Mouse (Mus musculus) adrenal gland, adult 18-20 months (tissue): ENCODE data around the gene Rasl10a. TPM values are rescaled to one million over a fixed set of nuclear protein-coding genes. Genes with fewer than 3 reads are reported as not detected.
"Not testable (repeated sequence)": the region's sequence is repeated elsewhere in the genome, so short reads cannot be mapped to it uniquely, and the experiment has no call there.

Experiments
- DNase-seq, 2 experiments: peaks; one replicate each; pipeline ENCODE4 v3.0.0; 2021 to 2022; ENCODE audit warnings: low spot score in 2 of 2
- total RNA-seq, 2 experiments: library from RNA; stranded (reverse); gene quantifications; 1 replicate in 1 of 2; 2 replicates in 1 of 2; pipeline ENCODE4 v1.2.3; 2021

The Rasl10a gene
- total RNA-seq, 2 experiments from 2014 or later: 0.46 TPM; not detected in 1

GRCm38 (mm10) chr11:5068126-5068971 lies 10.4 kb downstream of the Rasl10a start:
- no peak for DNase-seq

DNA sequence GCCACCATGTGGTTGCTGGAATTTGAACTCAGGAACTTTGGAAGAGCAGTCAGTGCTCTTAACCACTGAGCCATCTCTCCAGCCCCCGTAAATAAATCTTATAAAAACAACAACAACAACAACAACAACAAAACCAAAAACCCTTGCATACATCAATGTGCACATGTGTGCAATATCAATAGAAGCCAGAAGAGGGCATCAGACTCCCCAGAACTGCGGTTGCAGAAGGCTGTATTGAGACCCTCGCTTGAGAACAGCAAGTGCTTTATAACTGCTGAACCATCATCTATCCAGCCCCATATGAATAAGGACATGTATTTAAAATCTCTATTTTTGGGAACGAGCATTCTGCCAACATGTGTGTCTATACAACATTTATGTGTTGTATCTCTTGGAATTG lies 17.0 kb downstream of the Rasl10a start:
- no peak for DNase-seq

- DNase-seq: no peak
Measured at GRCm38 (mm10) chr11:5075760-5076159, 17.8 kb downstream of the Rasl10a start.

DNA sequence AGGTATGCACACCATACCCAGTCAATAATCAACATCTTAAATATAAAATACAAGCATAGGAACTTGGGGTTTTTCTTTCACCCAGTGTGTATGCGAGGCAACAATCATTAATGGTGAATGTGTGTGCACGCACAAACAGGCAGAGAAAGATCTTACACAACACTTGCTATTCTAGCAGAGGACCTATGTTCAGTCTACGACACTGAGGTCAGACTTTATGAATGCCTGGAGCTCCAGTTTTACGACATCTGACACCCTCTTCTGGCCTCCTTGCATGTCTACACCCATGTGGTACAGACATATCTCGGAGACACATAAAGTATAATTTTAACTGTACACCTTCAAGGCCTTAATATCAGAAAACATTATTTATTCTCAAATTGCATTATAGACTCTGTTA lies 18.9 kb downstream of the Rasl10a start:
- not testable (repeated sequence) for DNase-seq

GRCm38 (mm10) chr11:5089147-5089546 lies 31.2 kb downstream of the Rasl10a start:
- DNase-seq: no peak

DNA sequence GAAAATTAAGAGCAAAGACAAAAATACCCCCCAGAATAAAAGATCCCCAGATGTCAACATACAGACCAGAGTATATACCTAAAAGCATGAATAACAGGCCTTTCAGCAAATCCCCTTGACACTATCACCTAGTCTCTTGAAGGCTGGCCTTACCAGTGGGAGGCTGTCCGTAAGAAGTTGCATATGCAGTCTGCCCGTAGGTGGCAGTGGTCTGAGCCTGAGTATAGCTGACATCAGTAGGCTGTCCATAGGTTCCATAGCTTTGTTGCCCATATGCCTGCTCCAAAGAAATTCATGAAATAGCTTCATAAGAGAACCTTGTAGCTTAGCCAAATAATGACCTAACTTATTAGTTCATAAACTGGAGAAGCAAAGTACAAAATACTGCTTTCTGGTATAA lies 33.8 kb downstream of the Rasl10a start:
- no peak for DNase-seq

DNA sequence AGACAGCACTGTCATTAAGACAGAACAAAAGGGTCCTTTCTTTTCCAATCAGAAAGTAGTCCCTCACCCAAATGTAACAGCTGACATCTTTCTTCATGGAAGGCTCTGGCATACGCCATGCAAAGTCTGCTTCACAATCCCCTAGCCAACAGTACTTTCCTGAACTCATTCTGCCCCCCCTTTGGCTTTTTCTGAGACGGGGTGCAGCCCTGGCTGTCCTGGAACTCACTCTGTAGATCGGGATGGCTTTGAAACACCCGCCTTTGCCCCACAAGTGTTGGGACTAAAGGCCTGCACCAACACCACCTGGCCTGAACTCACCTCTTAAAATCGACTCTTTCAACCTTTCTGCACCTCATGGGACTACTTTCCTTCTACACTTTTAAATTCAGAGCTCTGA lies 37.9 kb downstream of the Rasl10a start:
- DNase-seq: no peak

GRCm38 (mm10) chr11:5096480-5097020 lies 38.6 kb downstream of the Rasl10a start:
- DNase-seq: no peak

- DNase-seq: peak; percentile 38 to 46
Measured at GRCm38 (mm10) chr11:5098035-5098735, 40.3 kb downstream of the Rasl10a start.

DNA sequence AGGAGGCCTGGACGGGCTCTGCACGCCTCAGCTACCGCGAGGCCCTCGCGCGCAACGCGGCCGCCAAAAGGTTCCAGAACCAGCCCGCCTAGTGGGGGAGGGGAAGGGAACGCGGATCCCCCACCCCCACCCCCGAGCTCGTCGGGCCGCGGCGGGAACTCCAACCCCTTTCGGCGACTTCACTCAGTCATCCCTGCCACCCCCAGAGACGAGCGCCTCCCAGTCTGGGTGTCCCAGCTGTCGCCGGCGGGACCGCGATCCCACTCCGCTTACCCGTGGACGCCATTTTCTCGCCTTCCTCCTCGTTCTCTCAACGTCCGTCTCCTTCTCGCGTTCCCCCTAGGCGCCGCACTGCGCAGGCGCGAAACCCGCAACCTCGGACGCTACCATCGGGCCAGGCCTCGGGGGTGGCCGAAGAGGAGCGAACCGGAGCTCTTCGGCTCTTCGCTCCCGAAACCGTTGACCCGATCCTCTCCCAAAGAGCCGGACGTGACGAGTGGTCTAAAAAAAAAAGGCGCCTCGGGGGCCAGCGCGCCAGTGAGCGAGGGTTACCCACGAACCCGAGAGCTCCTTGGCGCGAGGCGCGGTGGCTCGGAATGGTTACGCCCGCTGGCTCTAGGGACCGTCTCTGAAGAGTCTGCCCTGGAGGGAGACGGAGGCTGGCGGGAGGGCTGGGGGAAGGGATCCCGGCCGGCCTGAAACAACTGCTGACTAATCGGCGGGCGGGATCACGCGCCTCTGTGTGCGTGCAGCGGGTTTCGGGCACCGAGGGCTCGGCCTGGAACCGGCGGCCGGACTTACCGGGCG lies 41.0 kb downstream of the Rasl10a start, which contains the start of the genes Rhbdd3 and Ewsr1:
Rhbdd3 (plus strand) TSS at position 191 of the 807 bp plus-strand sequence.
Ewsr1 (minus strand) TSS at position 531 of the 807 bp plus-strand sequence.
- peak; percentile 99 for DNase-seq

DNA sequence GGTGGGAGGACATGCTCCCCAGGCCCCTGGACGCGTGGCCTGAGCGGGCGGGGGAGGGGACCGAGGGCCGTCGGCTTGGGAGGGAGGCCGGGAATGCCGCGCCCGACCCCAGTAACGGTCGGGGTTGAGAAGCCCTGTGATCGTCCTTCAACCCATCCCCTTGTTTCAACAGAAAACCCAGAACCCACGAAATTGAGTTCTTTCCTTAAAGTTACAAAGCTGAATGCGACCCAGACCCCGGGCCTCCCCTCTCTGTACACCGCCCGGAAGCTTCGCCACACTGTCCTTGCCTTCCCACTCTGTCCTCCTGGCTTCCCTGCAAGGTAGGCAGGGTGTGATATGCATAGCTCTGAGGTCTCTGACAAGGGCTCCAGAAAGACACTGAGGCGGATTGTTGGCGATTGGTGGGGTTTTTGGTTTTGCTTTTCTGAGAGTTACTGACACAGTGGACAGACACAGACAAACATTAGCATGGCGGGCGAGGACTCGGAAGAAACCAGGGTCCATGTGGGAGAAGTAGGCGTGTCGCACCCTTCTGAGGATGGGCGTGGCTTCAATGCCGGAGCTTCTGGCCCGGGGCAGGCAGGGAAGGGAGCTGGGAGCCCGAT lies 41.8 kb downstream of the Rasl10a start:
- DNase-seq: peak; percentile 75 to 79

GRCm38 (mm10) chr11:5100283-5100682 lies 42.4 kb downstream of the Rasl10a start:
- DNase-seq: no peak

GRCm38 (mm10) chr11:5100801-5101200 lies 42.9 kb downstream of the Rasl10a start:
- DNase-seq: no peak

DNA sequence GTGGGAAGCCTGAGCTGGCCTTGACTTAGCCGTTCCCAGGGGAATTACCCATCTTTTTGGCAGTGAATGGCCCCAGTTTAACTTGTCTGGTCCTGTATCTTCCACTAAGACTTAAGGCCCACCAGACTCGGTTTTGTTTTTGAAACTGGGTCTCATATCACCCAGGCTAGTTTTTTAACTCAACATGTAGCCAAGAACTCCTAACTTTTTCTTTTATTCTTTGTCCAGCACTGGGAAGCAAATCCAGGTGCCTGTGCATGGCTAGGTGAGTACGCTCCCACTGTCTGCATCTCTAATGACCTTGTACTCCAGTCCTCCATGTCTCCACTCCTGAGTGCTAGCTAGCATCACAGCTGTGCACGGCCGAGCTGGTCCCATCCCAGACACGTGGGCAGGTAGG lies 43.7 kb downstream of the Rasl10a start:
- DNase-seq: no peak

DNA sequence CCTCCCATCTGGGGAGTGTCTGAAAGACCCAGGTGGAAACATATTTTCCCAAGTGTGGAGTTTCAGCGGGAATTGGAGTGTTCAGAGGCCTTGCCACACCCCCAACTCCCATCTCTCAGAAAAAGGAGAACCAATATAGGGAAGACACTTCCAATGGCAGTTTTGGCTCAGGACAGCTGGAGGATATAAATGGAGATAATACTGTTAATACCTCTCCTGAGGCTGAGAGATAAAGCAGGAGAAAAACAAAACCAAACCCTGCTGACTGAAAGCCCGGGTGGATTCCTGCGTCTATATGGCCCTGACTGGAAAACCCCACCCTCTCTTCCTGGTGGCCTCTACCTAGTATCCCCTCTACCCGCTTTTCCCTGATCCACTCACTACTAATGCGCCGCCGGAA lies 44.5 kb downstream of the Rasl10a start:
- no peak for DNase-seq

GRCm38 (mm10) chr11:5103986-5104509 lies 46.1 kb downstream of the Rasl10a start:
- DNase-seq: no peak

DNA sequence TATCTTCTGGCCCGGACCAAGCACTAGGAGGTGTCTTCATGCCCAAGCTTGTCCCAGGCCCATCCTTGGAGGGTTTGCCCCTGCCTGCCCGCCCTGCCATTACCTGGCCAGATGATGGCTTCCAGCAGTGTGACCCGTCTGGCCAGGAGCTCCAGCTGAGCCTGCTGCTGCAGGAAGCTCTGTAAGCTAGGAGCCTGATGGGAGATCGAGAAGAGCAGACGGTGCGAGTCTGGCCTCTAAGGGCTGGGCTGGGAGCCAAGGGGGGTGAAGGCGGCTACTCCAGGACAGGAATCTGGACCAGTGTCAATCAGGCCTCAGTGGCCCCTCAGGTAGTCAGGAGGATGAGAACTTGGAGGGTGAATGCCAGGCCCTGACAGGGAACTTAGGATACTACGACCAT lies 51.5 kb downstream of the Rasl10a start:
- no peak for DNase-seq
